Mouse (Mus musculus): ENCODE data around the gene Akap2. TPM values are rescaled to one million over a fixed set of nuclear protein-coding genes. Genes with fewer than 3 reads are reported as not detected.

The Akap2 gene
- polyA plus RNA-seq, 1 experiment from 2014 or later, result 31.3 TPM

GRCm38 (mm10) chr4:57730801-57731598 lies 13.5 kb downstream of the Akap2 start:
- Histone ChIP-seq H3K9me3 (ENCODE audit: control insufficient read depth, low read depth, low read length) (no peaks in the 10 kb centered on the region), H3K4me2 (replicated peaks; ENCODE audit: low read depth, low read length) (no peak overlapping the region), H3K4me1 (ENCODE audit: control insufficient read depth, insufficient read depth, low read length) (no peaks in the 10 kb centered on the region), H3K27ac (ENCODE audit: low read length) (no peak overlapping the region), H3K27me3 (ENCODE audit: control insufficient read depth, insufficient read depth, low read length) (no peaks in the 10 kb centered on the region), H3K36me3 (ENCODE audit: control insufficient read depth, insufficient read depth, low read length) (no peaks in the 10 kb centered on the region), H3K9ac (replicated peaks; ENCODE audit: low read depth, low read length) (no peak overlapping the region), H3K4me3 (ENCODE audit: low read depth, low read length) (no peak overlapping the region)
- WGBS, result 76% methylated on average over 11 of the region's 11 CpGs
- no peak for ATAC-seq (ENCODE audit: insufficient number of reproducible peaks, insufficient read depth, low FRiP score, low read depth)

DNA sequence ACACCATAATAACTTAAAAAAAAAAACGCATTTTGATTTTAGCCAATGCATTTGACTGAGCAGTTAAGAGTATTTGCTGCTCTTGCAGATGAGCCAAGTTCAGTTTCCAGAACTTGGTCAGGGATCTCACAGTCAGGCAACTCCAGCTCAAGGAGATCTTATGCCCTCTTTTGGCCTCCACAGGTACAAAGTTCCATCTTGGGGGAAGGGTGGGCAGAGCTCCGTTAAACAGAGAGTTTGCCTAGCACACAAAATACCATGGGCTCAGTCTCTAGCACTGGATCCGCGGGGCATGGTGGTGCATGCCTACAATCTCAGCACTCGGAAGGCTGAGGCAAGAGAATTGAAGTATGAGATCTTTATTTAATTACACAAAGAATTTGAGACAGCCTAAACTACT lies 14.9 kb downstream of the Akap2 start:
- Histone ChIP-seq H3K9me3 (ENCODE audit: control insufficient read depth, low read depth, low read length) (no peaks in the 10 kb centered on the region), H3K4me3 (ENCODE audit: low read depth, low read length) (no peak overlapping the region), H3K9ac (replicated peaks; ENCODE audit: low read depth, low read length) (no peak overlapping the region), H3K36me3 (ENCODE audit: control insufficient read depth, insufficient read depth, low read length) (no peaks in the 10 kb centered on the region), H3K27me3 (ENCODE audit: control insufficient read depth, insufficient read depth, low read length) (no peaks in the 10 kb centered on the region), H3K4me1 (ENCODE audit: control insufficient read depth, insufficient read depth, low read length) (no peaks in the 10 kb centered on the region), H3K27ac (ENCODE audit: low read length) (no peak overlapping the region), H3K4me2 (replicated peaks; ENCODE audit: low read depth, low read length) (no peak overlapping the region)
- ATAC-seq (ENCODE audit: insufficient number of reproducible peaks, insufficient read depth, low FRiP score, low read depth), result no peak
- 74% methylated on average over 5 of the region's 5 CpGs for WGBS

GRCm38 (mm10) chr4:57733445-57733844 lies 16.0 kb downstream of the Akap2 start:
- no peak for ATAC-seq (ENCODE audit: insufficient number of reproducible peaks, insufficient read depth, low FRiP score, low read depth)

DNA sequence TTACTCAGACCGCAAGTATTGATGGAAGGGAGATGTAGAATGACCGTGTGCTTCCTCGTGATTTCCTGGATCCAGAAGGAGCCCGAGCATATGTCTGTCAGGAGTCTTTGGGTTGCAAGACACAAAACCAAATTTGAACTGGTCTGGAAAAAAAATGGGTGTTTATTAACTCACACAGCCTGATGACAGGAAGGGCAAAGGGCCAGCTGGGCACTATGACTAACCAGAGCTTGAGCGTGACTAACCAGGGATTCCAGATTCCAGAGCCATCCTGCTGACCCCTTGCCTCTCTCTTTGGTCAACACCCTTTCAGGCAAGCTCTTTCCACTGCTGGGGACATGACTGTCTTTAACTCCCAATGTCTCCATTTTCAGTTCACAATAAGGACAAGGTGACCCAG lies 18.0 kb downstream of the Akap2 start:
- Histone ChIP-seq H3K9ac (replicated peaks; ENCODE audit: low read depth, low read length) (no peak overlapping the region), H3K27ac (ENCODE audit: low read length) (no peak overlapping the region), H3K4me2 (replicated peaks; ENCODE audit: low read depth, low read length) (no peak overlapping the region), H3K36me3 (ENCODE audit: control insufficient read depth, insufficient read depth, low read length) (no peaks in the 10 kb centered on the region), H3K4me3 (ENCODE audit: low read depth, low read length) (no peak overlapping the region), H3K4me1 (ENCODE audit: control insufficient read depth, insufficient read depth, low read length) (no peaks in the 10 kb centered on the region), H3K27me3 (ENCODE audit: control insufficient read depth, insufficient read depth, low read length) (no peaks in the 10 kb centered on the region), H3K9me3 (ENCODE audit: control insufficient read depth, low read depth, low read length) (no peaks in the 10 kb centered on the region)
- no peak for ATAC-seq (ENCODE audit: insufficient number of reproducible peaks, insufficient read depth, low FRiP score, low read depth)
- whole genome bisulfite sequencing, result 78% methylated on average over 5 of the region's 5 CpGs

More at GRCm38 (mm10) chr4:57733445-57733844, 16.0 kb downstream of the Akap2 start:
- no peaks in the 10 kb centered on the region for H3K27me3 ChIP-seq (ENCODE audit: control insufficient read depth, insufficient read depth, low read length)
- H3K4me3 ChIP-seq (ENCODE audit: low read depth, low read length), result no peak overlapping the region
- no peak overlapping the region for H3K27ac ChIP-seq (ENCODE audit: low read length)
- H3K9ac ChIP-seq (replicated peaks; ENCODE audit: low read depth, low read length), result no peak overlapping the region
- no peaks in the 10 kb centered on the region for H3K4me1 ChIP-seq (ENCODE audit: control insufficient read depth, insufficient read depth, low read length)
- no peaks in the 10 kb centered on the region for H3K36me3 ChIP-seq (ENCODE audit: control insufficient read depth, insufficient read depth, low read length)
- no peak overlapping the region for H3K4me2 ChIP-seq (replicated peaks; ENCODE audit: low read depth, low read length)
- no peaks in the 10 kb centered on the region for H3K9me3 ChIP-seq (ENCODE audit: control insufficient read depth, low read depth, low read length)
- 81% methylated on average over 3 of the region's 3 CpGs for WGBS

DNA sequence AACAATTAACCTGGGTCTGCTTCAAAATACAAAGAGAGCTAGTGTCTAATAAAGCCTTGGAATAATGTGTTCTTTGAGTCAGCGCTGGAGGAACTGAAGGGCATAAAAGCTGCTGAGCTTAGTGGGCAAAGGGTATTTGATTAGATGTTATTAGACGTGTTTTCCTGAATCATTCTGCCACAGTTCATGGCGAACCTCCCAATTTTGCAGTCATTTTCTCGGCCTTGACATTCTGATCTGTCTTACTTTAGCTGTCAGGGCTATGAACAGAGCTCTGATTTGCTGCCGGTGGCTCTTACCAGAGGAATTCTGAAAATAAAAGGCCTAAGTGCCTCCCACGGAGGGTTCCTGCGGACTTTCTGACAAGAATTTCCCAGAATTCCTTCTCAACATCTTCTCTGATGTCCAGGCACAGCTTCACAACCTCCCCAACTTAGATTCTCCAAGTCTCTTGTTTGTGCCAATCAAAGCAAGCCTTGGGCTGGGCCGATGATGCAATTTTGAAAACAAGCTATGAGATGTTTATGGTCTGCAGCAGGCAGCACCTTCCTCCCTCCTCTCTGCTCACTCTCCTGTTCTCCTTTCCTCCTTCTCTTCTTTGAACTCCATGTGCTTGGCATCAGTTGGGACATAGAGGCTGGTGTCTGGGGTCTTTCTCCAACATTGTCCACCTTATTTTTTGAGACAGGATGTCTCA lies 21.5 kb downstream of the Akap2 start:
- Histone ChIP-seq H3K4me3 (ENCODE audit: low read depth, low read length) (no peak overlapping the region), H3K27me3 (ENCODE audit: control insufficient read depth, insufficient read depth, low read length) (no peaks in the 10 kb centered on the region), H3K36me3 (ENCODE audit: control insufficient read depth, insufficient read depth, low read length) (no peaks in the 10 kb centered on the region), H3K9me3 (ENCODE audit: control insufficient read depth, low read depth, low read length) (no peaks in the 10 kb centered on the region), H3K27ac (ENCODE audit: low read length) (no peak overlapping the region), H3K4me2 (replicated peaks; ENCODE audit: low read depth, low read length) (no peak overlapping the region), H3K4me1 (ENCODE audit: control insufficient read depth, insufficient read depth, low read length) (no peaks in the 10 kb centered on the region), H3K9ac (replicated peaks; ENCODE audit: low read depth, low read length) (no peak overlapping the region)
- ATAC-seq (ENCODE audit: insufficient number of reproducible peaks, insufficient read depth, low FRiP score, low read depth), result no peak
- WGBS, result 64% methylated on average over 8 of the region's 8 CpGs

DNA sequence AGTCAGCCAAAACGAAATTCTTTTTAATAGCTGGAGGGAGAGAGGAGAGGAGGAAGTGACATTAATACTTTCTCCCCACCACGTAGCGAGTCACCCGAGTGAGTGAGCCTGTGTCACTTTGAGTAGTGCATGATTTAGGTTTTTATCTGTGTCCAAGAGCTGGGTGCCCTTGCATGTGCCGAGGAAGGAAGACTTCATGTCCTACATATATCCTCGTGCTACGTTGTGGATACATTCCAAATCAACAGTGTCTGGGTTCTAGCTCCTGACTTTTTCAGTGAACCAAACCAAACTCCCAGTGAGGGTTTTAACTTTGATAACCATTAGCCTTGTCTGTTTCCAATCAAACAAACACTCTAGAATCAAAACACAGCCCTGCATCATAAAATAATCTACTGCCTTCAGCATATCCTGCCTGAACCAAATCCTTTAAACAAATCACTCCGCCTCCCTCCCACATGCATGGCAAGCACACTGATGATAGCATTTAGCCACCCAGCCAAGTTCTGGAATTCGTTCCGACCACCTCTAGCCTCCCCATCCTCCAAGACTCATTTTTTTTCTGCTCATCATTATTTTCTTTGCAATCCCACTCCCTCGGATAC lies 26.0 kb downstream of the Akap2 start:
- Histone ChIP-seq H3K4me2 (replicated peaks; ENCODE audit: low read depth, low read length) (no peak overlapping the region), H3K4me1 (ENCODE audit: control insufficient read depth, insufficient read depth, low read length) (no peaks in the 10 kb centered on the region), H3K27ac (ENCODE audit: low read length) (no peak overlapping the region), H3K36me3 (ENCODE audit: control insufficient read depth, insufficient read depth, low read length) (no peaks in the 10 kb centered on the region), H3K4me3 (ENCODE audit: low read depth, low read length) (no peak overlapping the region), H3K27me3 (ENCODE audit: control insufficient read depth, insufficient read depth, low read length) (no peaks in the 10 kb centered on the region), H3K9ac (replicated peaks; ENCODE audit: low read depth, low read length) (no peak overlapping the region), H3K9me3 (ENCODE audit: control insufficient read depth, low read depth, low read length) (no peaks in the 10 kb centered on the region)
- no peak for ATAC-seq (ENCODE audit: insufficient number of reproducible peaks, insufficient read depth, low FRiP score, low read depth)
- WGBS, result 59% methylated on average over 11 of the region's 11 CpGs

DNA sequence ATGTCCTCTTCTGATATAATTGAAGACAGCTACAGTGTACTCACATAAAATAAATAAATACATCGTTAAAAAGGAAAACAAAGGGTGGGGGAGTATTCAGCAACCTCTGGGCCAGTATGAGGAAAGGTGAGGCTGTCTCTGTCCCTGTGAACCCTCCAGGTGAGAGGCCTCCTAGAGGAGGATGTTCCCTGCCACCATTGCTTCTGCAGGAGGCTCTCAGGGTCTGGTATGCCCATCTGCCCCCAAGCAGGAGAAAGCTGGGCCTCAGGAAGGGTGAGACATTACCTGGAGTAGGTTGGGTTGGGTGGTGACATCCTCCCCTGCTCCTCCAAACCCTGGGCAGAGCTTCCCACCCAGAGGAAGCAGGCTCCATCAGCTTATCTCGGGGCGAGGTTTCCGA lies 33.2 kb downstream of the Akap2 start:
- 57% methylated on average over 4 of the region's 4 CpGs for WGBS
- Histone ChIP-seq H3K4me1 (ENCODE audit: control insufficient read depth, insufficient read depth, low read length) (no peaks in the 10 kb centered on the region), H3K9me3 (ENCODE audit: control insufficient read depth, low read depth, low read length) (no peaks in the 10 kb centered on the region), H3K36me3 (ENCODE audit: control insufficient read depth, insufficient read depth, low read length) (no peaks in the 10 kb centered on the region), H3K27me3 (ENCODE audit: control insufficient read depth, insufficient read depth, low read length) (no peaks in the 10 kb centered on the region), H3K4me3 (ENCODE audit: low read depth, low read length) (no peak overlapping the region), H3K9ac (replicated peaks; ENCODE audit: low read depth, low read length) (no peak overlapping the region), H3K4me2 (replicated peaks; ENCODE audit: low read depth, low read length) (no peak overlapping the region), H3K27ac (ENCODE audit: low read length) (no peak overlapping the region)
- ATAC-seq (ENCODE audit: insufficient number of reproducible peaks, insufficient read depth, low FRiP score, low read depth), result no peak

- Histone ChIP-seq H3K4me1 (ENCODE audit: control insufficient read depth, insufficient read depth, low read length) (no peaks in the 10 kb centered on the region), H3K27ac (ENCODE audit: low read length) (no peak overlapping the region), H3K9me3 (ENCODE audit: control insufficient read depth, low read depth, low read length) (no peaks in the 10 kb centered on the region), H3K36me3 (ENCODE audit: control insufficient read depth, insufficient read depth, low read length) (no peaks in the 10 kb centered on the region), H3K4me2 (replicated peaks; ENCODE audit: low read depth, low read length) (no peak overlapping the region), H3K4me3 (ENCODE audit: low read depth, low read length) (no peak overlapping the region), H3K27me3 (ENCODE audit: control insufficient read depth, insufficient read depth, low read length) (no peaks in the 10 kb centered on the region), H3K9ac (replicated peaks; ENCODE audit: low read depth, low read length) (no peak overlapping the region)
- no peak for ATAC-seq (ENCODE audit: insufficient number of reproducible peaks, insufficient read depth, low FRiP score, low read depth)
- 52% methylated on average over 4 of the region's 4 CpGs for WGBS
These were observed 33.6 kb downstream of the Akap2 start for GRCm38 (mm10) chr4:57751054-57751453.
